Mouse (Mus musculus) lung, postnatal 14 days (tissue): ENCODE results near the gene Ccpg1.

ENCODE experiments used
- DNase-seq: peaks from one replicate; pipeline ENCODE4 v3.0.0; 2021

Gene Ccpg1

DNA sequence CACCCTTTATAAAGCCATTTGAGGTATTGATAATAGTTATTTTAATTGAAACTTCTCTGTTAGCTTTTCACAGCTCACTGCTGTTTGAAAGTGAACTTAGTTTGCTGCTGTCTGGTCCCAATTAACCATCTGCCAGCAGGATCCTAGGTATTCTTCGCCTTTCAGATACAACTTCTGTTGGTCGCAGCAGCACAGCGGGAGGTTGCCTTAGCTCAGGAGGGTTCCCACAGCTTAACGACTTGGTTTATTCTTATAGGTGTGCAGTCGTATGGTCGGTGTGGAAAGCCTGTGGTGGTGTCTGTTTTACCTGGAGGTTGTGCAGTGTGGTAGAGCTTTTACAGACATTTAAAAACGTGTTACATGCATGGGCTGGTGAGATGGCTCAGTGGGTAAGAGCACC, 11.6 kb downstream of the Ccpg1 start:
- no peak for DNase-seq

DNA sequence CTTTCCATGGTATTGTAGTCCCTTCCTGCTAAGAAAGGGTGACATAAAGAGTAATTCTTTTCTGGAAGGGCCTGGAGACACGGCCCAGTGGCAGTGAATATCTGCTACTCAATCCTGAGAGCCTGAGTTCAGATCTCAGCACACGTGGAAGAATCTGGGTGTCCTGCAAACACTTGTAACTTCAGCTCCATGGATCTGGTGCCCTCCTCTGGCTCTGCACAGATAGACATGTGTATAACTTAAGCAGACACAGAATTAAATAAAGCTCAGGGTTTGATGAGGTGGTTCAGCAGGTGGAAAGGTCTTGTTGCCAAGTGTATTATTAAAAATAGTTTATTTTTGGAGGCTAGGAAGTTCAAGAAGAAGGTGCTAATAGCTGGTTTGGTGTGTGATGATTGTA, 15.3 kb downstream of the Ccpg1 start:
- DNase-seq: no peak

DNA sequence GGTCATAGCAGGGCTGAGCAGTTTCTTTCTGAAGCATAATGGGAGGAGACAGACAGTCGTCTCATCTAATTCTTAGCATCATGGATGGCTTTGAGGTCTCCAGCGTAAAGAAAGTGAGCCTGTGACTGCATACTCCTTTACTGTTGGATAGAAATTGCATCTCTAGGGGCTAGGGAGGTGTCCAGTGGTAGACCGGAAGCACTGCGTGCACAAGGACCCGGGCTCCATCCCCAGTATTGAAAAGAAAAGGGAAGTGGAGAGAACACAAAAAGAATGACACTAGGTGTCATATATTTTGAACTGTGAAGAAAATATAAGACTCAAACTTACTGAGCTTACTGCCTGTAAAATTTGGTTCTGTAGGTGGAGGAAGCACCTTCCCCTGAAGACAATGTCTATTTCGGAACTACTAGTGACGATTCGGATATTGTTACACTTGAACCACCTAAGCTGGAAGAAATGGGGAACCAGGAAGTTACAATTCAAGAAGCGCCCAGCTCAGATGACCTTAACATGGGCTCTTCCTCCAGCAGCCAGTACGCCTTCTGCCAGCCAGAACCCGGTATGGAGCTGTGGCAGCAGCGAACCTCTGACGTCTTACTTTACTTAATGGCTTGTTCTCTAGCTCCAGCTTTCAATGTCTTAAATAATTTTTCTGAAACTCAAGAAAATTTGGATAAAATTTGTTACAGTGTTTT, 16.2 kb downstream of the Ccpg1 start:
- no peak for DNase-seq

DNA sequence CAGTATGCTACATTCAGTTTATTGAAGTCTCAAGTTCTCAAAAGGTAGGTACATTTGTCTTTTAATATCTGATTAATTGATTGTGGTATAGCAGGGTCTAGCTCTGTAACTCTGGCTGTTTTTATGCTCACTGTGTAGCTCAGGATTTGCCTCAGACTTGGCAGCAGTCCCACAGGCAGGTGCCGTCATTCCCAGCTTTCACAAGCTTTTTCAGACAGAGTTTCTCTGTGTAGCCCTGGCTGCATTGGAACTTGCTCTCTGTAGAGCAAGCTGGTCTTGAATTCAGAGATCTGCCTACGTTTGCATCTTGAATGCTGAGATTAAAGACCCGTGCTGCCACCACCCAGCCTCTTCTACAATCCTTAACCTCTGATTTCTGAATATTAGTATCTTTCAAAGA, 16.9 kb downstream of the Ccpg1 start:
- no peak for DNase-seq

DNA sequence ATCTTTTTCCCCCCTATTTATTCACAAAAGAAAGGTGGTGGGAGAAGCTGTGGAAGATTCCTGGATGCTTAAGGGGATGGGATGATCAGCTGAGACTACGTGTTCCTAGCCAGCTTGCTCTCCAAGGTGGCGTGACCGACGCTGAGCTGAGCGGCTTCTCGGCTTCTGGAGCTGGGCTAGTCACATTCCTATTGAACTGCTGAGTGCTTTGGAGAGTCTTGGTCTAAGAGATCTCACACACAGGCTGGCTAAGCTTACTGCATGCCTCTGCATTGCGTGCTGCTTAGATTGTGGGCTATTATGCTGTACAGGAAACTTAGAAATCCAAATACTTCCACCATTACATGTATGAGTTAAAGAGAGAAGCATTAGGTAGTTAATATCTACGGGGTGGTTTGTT, 18.8 kb downstream of the Ccpg1 start:
- DNase-seq: no peak

DNA sequence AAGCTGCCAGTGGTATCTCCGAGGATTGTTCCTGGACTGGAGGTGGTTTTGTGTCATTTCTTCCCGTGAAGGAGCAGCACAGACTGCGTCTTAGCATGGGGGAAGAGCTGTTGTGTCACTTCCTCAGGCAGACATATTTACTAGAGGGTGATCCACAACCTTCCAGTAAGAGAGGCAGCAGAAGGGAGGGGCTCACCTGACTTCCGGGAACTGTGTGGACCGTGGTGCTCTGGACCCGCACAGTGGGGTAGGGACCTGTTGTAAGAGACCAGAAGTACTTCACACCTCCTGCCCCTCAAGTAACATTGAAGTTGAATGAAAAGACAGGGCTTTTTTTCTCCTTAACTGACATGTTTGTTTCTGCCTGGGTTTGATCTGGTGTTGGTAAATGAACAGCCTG, 19.9 kb downstream of the Ccpg1 start:
- DNase-seq: no peak

DNA sequence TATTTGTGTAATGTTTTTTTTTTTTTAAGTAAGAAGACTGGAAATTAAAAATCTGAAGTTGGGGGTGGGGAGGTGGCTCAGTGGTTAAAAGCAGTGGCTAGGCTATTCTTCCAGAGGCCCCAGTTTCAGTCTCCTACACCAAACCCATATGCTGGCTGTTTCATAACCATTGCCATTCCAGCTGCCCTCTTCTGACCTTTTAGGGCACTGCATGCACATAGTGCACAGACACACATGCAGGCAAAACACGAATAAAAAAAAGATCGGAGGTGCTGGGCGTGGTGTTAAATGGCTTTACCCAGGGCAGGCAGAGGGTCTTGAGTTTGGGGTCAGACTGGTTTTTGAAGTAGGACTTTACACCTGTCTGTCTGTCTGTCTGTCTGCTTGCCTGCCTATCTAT, 20.9 kb downstream of the Ccpg1 start:
- DNase-seq: no peak

DNA sequence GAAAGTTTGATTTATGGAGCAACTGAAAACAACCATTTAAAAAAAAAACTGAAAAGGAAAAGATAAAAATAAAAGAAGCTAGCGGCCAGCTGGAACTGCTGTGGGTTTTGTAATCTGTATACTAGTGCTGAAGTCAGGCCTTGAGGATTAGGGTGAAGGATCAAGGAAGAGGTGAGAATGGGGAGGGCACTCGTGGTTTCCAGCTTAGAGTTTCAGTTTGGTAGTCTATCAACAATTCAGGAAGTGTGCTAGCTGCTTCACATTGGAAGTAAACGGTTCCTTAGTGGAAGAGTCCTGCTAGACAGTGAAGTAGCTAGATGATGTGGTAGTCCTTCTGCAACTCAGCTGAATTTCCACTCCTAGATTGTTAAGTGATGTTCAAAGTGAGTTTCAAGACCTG, 23.2 kb downstream of the Ccpg1 start:
- no peak for DNase-seq

DNA sequence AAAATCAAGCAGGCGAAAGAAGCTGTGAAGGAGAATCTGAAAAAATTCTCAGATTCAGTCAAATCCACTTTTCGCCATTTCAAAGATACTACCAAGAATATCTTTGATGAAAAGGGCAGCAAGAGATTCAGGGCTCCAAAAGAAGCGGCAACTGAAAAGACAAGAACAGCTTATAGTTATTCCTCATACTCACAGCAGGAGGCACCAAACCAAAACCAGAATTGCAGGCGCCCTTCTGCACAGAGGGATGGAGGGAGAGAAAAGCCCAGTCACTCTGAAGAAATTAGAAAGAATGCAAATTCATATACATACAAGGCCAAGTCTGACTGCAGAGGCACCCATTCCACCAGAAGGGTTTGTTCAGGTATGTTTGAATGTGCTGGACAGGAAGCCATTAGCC, 27.4 kb downstream of the Ccpg1 start:
- DNase-seq: no peak

DNA sequence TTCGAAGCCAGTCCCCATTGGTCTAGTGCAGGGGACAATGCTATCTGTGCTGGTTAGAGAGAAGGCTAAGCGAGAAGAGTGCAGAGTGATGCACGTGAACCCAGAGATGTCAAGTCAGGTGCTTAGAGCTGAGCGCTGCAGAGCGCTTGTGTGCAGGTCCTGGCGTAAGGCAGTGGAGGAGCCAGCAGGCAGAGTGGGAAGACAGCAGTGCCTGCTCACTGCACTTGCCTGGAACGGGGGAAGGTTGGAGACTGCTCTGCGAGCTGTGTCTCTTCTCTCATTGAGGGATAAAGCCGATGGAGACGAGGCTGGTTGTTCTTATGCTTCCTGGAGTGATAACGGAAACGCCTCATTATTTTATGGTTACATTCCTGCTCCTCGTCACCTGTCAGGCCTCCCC, 29.5 kb downstream of the Ccpg1 start:
- no peak for DNase-seq

DNA sequence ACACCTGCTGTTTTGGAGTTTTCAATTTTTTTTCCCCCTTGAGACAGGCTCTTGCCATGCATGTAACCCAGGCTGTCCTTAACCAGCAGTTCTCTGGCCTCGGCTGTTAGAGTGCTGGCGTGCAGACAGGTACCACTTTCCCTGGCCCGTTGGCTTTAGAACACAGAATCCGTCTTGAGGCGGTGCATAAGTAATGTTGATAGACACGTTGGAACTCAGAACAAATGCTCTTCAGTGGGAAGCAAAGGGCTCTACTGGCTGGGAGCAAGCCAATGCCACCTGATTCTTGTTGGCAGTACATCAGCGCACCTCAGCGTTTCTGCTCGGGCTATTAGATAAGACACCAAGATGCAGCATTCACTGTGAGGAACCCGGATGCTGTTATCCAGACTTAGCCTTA, 34.6 kb downstream of the Ccpg1 start:
- DNase-seq: peak; percentile 50

DNA sequence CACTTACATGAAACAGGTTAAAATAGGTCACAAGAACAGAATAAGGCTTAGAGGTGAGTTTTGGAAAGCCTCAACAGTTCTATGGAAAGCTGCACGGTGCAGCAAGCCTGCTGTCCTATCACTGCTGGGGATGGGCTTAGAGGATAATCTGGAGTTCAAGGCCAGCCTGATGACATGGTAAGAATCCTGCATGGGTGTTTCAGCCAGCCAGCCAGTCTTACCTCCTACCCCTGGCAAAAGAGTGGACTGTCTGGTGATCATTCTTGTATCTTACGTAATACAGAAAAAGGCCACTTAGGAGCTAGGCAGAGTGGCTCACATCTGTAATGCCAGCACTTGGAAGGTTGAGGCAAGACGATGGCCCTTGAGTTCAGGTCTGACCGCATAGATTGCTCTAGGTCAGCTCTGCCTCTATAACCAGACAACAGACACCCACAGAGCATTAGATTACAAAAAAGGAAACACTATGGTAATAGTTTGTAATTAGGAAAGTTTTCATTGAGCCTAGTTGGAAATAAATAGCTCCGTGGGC, 35.4 kb downstream of the Ccpg1 start:
- no peak for DNase-seq

DNA sequence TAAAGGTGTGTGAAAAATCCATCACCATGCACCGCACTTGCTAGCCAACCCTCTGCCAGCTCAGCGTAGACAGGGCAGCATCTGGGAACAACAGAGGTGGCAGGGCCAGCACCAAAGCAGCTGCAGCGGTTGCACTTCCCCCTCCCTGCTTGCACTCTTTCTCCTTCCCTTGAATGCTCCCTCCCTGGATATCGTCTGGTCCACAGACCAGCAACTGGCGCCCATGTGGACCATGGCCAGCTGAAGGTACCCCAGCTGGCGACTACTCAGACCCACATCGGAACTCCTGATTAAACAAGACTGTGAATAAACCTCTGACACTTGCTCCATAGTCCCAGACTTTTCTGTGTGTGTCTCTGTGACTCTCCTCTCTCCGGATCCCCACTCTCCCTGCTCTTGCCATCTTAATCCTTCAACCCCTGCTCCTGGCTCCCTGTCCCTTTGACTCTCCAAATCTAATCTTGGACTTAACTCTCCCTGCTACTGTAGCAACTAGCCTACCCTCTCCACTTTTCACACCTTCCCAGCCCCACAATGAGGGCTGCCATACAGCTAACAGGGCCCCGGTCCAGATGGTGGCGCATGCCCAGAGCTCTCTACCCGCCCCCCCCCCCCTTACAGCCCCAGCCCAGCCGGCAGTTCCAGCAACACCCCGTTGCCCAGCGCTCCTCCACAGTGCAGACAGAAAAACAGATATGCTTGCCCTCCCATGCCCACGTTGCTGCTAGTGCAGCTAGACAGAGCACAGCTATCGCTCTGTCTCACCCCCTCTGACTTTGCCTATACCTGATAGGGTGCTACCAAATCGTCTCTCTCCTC, 40.8 kb downstream of the Ccpg1 start:
- no peak for DNase-seq

DNA sequence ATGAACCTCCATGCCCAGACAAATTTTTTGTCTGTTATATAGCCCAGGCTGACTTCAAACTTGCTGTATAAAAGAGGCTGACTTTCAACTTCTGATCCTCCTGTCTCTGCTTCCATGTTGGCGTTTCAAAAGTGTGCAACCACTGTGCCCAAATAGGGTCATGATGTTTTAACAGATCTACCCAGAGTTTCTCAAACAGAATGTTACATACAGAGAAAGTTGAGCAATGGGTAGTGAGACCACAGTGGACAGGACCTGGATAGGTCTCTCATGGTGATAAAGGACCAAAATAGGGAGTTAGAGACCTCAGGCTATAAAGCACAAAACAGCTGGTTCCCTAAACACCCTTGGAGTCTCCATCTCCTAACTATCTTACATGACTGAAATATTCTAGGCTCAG, 45.2 kb downstream of the Ccpg1 start:
- DNase-seq: no peak

DNA sequence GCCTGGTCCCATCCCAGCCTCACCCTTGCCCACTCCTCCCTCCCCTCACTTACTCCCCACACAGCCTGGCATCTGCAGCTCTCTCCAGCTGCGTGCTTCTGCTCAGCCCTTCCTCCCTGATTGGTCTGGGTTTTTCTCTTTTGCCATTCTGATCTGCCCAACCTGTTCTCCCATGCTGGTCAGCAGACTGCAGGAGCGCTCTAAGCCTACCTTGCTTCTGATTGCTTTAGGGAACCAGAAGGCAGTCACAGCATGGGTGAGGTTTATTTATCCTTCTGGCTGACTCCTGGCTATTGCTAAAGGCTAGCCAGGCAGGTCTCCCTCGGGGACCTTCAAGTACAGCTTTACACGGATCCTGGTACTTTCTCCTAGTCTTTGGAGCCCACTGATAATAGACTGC, 46.2 kb downstream of the Ccpg1 start:
- DNase-seq: no peak

DNA sequence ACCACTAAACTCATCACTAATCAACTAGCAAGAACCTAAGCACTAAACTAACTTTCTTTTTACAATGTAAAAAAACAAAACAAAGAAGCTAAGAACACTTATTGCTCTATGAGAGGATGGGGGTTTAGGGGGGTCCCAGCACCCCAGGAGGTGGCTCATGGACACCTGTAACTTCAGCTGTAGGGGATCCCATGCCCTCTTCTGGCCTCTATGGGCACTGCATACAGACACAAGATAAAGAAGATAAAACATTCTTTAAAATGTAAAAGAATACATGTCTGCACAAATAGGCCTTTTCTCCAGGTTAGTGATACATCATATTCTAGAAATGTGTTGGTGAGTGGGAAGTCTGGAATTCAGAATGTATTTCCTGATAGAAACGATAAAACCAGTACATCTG, 48.2 kb downstream of the Ccpg1 start:
- no peak for DNase-seq

DNA sequence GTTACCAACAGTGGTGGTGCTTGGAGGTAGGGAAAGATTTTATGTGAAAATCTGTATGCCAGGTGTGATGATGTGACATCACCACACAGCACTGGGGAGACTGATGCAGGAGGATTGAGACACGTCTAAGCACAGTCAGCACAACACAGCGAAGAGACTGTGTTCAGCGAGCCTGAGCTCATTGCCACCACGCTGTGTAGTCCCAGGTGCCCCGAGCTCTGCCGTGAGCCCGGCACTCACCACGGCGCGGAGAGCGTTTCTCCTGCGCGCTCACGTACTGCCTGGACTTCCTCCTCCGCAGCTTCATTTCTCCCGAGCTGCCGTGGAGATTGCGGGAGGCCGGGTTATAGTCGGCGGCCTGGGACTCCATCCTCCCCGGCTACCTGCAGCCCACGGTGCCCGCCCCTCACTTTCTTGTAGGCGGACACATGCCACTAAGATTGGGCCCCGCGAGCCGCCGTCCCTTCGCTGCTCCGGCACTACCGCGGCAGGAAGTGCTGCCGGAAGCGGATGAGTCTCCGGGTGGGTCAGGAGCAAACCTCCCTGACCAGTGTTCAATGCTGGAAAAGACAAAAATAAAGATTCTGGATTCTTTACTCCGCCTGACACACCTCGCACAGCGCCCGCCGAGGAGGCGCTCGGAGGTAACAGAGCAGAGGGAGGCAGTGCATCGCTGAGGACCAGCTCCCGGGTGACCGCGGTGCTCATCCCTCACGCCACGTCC, 54.2 kb downstream of the Ccpg1 start:
- DNase-seq: peak; percentile 93

DNA sequence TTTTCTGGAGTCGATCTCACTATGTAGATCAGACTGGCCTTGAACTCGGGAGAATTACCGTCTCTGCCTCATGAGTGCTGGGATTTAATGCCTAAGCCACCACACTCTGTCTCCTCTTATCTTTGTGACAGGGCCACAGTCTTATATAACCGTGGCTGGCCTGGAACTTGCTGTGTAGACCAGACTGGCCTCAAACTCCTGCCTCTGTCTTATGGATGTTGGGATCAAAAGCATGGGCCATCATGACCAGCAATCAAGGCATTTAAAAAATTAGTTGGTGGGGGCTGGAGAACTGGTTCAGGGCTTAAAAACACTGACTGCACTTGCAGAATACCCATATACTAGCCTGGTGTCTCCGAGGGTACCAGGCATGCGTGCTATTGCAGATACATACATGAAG, 54.9 kb downstream of the Ccpg1 start, which contains the start of gene Pigb:
Gene Pigb (minus strand): TSS at position 299 of the 400 bp plus-strand sequence.
- DNase-seq: no peak

DNA sequence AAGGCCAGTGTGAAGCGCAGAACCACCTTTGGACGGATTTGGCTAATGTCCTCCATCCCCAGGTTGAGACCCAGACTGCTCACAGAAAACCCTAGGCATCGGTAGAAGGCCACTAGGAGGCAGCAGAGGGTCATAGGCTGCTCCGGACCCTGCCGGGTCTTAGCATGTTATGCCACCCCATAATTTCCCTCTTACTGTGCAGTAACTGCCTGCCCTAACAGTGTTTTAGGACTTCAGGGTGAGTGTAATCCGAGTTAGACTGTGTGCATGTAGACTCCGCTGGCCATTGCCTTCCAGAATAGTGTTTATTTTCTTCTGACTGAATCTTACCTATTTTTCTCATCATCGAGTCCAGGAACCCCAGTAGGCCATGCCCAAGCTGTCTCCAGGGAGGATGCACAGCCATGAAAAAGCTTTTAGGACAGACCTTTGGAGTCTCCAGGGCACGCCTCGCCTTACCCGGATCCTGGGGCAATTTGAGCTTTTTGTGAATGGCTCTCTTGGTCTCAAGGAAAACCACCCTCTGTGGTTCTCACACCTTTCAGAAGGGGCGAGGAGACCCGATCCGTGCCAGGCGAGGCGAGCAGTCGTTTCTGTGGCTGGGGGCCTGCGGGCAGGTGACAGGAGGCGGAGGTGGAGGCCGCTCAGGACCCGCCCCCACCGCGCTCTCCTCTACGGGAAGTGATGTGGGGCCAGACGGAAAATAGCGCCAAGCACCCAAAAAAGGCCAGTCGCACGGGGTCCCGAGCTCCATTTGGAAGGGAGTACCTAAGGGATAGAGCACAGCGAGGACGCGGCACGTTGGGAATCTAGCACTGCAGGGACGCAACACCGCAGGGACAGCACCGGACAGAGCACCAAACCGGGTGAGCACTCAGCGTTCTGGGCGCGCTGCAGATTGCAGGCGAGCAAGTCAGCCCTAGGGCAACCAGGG, 59.2 kb downstream of the Ccpg1 start, which contains the start of gene Rab27a:
Gene Rab27a (plus strand): TSS at position 709 of the 934 bp plus-strand sequence.
- peak; percentile 94 for DNase-seq

DNA sequence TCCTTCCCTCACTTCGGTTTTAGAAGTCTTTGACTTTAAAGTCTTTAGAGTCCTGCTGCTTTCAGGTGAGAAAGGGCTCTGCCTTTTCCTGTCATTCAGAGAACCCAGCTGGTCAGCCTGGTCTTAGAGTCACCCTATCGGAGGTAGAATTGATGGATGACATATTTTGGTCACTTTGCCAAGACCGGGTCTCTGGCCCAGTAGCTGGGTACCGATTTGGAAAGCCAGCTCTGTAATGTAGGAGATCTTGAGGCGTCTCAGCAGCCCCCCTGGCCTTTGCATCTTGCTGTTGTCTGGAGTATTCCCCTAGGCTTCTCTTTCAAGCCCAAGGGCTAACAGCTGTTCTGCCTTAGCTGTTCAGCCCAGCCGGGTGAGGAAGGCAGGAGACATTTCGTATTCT, 60.0 kb downstream of the Ccpg1 start:
- no peak for DNase-seq

DNA sequence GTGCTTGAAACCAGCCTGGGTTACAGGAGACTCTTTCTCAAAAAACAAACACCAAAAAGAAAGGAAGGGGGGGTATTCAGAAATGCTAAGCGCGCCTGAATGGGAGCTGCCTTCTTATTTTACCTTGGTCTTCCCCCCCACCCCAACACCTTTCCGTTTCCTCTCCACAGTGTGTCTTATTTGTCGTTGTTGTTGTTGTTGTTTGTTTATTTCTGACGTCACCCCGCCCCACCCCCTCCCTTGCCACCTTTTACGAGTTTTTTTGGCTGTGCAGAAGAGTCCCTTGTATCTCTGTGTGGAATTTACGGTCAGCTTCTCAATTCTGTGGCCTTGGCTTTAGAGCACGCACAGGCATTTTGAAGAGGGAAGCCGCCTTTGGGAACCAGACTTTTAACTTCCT, 60.5 kb downstream of the Ccpg1 start:
- DNase-seq: no peak

DNA sequence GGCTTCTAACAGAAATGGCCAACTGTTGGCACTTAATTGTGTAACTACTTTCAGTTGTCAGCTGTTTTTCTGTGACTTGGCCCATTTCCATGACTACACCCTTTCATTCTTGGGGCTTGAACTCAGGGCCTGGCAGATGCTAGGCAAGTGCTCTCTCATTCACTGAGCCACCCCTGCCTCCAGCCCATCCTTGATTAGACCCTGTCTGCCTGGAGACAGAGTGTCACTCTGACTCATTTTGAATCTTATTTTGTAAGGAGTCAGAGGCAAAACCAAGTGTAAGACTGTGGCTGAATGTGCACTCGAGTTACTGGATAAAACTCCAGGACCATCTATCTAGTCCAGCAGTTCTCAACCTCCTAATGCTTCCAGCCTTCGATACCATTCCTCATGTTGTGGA, 62.7 kb downstream of the Ccpg1 start:
- DNase-seq: no peak
